Comparison of ENCODE assay signal across 11 mouse cellular contexts in the genomic region with DNA sequence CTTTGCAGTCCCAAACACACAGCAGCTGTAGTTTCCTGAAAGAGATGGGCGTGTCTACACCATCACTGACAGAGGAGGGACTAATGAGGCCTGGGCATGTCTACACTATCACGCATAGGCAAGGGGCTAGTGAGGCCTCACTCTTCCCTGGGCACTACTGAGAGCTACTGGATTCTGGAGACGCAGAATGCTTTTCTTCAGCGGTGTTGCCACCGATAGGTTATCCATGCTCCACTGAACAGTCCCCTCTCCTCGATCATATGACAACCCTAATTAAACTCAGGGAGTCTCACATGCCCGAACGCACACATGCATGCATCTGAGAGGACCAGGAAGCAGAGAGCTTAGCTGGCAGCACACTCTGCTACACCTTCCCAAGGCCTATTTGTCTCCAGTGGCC.
"Had no signal": no experiment of that assay in that cellular context is flagged by ENCODE, and none has a peak within 500 bp of the region (broad histone marks: within the 10 kb centered on the region; RNA-seq: fewer than 3 reads in every experiment).

No protein-coding gene starts in this region.

- H3K4me1 ChIP-seq: liver, embryonic 15.5 days had no signal

- DNase-seq: kidney, adult 11 months; kidney, postnatal 25 days; layer of hippocampus, adult 9-11 months; lung, adult 2 months; lung, postnatal 36 days; thymus, adult 18-20 months; thymus, postnatal 14 days had no signal

- H3K4me3 ChIP-seq: liver, embryonic 15.5 days had no signal

- H3K9ac ChIP-seq: liver, embryonic 15.5 days had no signal

- H3K27ac ChIP-seq: liver, embryonic 15.5 days had no signal

- H3K36me3 ChIP-seq: liver, embryonic 15.5 days had no signal

- ATAC-seq: lung, postnatal 0 days; midbrain, embryonic 16.5 days had no signal

- H3K4me2 ChIP-seq: liver, embryonic 11.5 days; liver, embryonic 15.5 days had no signal

- H3K27me3 ChIP-seq: liver, embryonic 15.5 days had no signal

- H3K9me3 ChIP-seq: liver, embryonic 15.5 days had no signal
